Mouse (Mus musculus): ENCODE results near the gene Mad2l1. TPM values are rescaled to one million over a fixed set of nuclear protein-coding genes. Genes with fewer than 3 reads are reported as not detected.

The Mad2l1 gene
- total and polyA plus RNA-seq, 3 experiments: 1.7 to 2.8 (median 2.7) TPM

DNA sequence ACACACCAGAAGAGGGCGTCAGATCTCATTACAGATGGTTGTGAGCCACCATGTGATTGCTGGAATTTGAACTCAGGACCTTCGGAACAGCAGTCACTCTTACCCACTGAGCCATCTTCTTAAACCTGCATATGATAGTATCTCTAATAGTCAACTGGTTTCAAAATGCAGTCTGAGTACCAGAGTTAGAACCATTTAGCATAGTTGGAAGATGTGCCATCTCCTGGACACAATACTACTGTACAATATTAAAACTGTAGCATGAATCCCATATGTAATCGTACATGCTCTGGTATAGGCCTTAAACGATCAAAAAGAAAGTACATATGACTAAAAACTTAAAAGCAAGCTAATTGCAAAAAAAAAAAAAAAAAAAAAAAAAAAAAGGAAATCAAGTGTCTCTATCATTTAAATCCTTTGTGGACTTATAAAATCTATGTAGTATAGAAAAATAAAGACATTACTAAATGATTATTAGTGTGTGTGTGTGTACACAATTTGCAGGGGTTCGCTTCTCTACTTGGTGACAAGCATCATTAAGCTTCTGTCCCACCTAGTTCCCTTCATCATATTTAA is 736 bp upstream of the Mad2l1 start:
- peak overlapping the region; percentile 63 for H3K4me3 ChIP-seq
- no peak overlapping the region for H3K9ac ChIP-seq (ENCODE audit: low read depth, low read length)
- no peaks in the 10 kb centered on the region; the same call in 1 of the 2 replicates for H3K36me3 ChIP-seq (ENCODE audit: control insufficient read depth, insufficient read depth, low read length)
- intact Hi-C loops (cut with DNase I): loop anchor here (2.0 to 10.0 kb wide), 5 partner anchors 630 to 1492 kb away; partner anchors contain the start of gene Smarcad1
- H3K27me3 ChIP-seq (ENCODE audit: control insufficient read depth, insufficient read depth, low read length): no peaks in the 10 kb centered on the region
- peak overlapping the region; percentile 85 for H3K27ac ChIP-seq
- peak; percentile 27; the same call in 1 of the 2 replicates for TF ChIP-seq CTCF (IDR thresholded peaks at IDR 0.05)
- no peak for TF ChIP-seq EP300 (IDR thresholded peaks at IDR 0.05; ENCODE audit: insufficient read depth, low read depth, low read length)
- TF ChIP-seq POLR2A (IDR thresholded peaks at IDR 0.05; ENCODE audit: insufficient read depth, low read depth, low read length): no peak
- no peaks in the 10 kb centered on the region for H3K79me2 ChIP-seq (replicated peaks; ENCODE audit: control insufficient read depth, insufficient read depth, low read length)
- no peaks in the 10 kb centered on the region for H3K4me1 ChIP-seq (ENCODE audit: control insufficient read depth, insufficient read depth, low read length)
- 68% methylated on average over 5 of the region's 5 CpGs for WGBS
- DNase-seq: no peak

DNA sequence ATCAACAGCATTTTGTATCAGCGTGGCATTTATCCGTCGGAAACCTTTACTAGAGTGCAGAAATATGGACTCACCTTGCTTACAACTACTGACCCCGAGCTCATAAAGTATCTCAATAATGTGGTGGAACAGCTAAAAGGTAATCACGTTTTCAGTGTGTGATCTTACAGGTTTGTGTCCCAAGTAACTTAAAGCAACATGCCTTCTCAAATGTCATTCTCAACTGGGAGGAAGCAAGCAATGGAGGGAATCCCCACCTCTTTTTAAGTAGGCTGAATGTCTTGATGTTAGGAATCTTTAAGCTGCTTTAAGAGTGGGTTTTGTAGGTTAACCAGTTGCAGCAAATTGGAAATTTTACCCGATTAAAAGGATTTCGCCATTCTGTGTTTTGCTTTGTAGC is 776 bp downstream of the Mad2l1 start:
- intact Hi-C loops (cut with DNase I): loop anchor here (2.0 to 10.0 kb wide), 2 partner anchors 629 to 731 kb away; no protein-coding TSS in a partner anchor
- H3K27ac ChIP-seq: no peak overlapping the region; the same call in 1 of the 2 replicates

DNA sequence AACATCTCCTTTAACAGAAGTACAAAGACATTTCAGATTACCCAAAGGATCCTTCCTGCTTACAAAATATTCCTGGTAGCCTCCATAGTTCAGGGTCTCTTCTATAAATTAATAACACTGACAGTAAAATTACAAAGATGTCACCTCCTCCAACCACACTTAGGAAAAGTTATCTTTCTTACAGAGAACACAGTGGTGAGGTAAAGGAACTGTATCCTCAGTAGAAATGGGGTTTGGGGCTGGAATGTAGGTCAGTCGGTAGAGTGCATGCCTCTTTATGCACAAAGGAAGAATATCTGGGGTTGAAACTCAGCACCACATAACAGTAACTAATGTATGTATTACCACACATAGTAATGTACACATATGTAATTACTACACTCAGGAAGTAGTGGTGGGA is 24.8 kb downstream of the Mad2l1 start, which contains the start of gene Vmn1r32:
Gene Vmn1r32, minus strand, starts transcription at position 101 of the 400 bp plus-strand sequence.
- TF ChIP-seq EP300 (IDR thresholded peaks at IDR 0.05; ENCODE audit: insufficient read depth, low read depth, low read length) (no peak), CTCF (IDR thresholded peaks at IDR 0.05) (no peak), POLR2A (IDR thresholded peaks at IDR 0.05; ENCODE audit: insufficient read depth, low read depth, low read length) (no peak)
- 68% methylated on average over 1 of the region's 1 CpGs for WGBS
- no peak within 1 kb of the TSS for H3K9ac ChIP-seq (ENCODE audit: low read depth, low read length)

More for the DNA sequence above, 776 bp downstream of the Mad2l1 start:
- Histone ChIP-seq H3K4me3 (peak overlapping the region; percentile 63), H3K36me3 (ENCODE audit: control insufficient read depth, insufficient read depth, low read length) (no peaks in the 10 kb centered on the region; the same call in 1 of the 2 replicates), H3K4me1 (ENCODE audit: control insufficient read depth, insufficient read depth, low read length) (no peaks in the 10 kb centered on the region), H3K9ac (ENCODE audit: low read depth, low read length) (peak overlapping the region; percentile 71; the same call in 1 of the 2 replicates), H3K27me3 (ENCODE audit: control insufficient read depth, insufficient read depth, low read length) (no peaks in the 10 kb centered on the region), H3K79me2 (replicated peaks; ENCODE audit: control insufficient read depth, insufficient read depth, low read length) (no peaks in the 10 kb centered on the region)
- no peak for DNase-seq
- 12% methylated on average over 7 of the region's 7 CpGs for WGBS
- TF ChIP-seq POLR2A (IDR thresholded peaks at IDR 0.05; ENCODE audit: insufficient read depth, low read depth, low read length): no peak
- TF ChIP-seq CTCF (IDR thresholded peaks at IDR 0.05): no peak
- no peak for TF ChIP-seq EP300 (IDR thresholded peaks at IDR 0.05; ENCODE audit: insufficient read depth, low read depth, low read length)

DNA sequence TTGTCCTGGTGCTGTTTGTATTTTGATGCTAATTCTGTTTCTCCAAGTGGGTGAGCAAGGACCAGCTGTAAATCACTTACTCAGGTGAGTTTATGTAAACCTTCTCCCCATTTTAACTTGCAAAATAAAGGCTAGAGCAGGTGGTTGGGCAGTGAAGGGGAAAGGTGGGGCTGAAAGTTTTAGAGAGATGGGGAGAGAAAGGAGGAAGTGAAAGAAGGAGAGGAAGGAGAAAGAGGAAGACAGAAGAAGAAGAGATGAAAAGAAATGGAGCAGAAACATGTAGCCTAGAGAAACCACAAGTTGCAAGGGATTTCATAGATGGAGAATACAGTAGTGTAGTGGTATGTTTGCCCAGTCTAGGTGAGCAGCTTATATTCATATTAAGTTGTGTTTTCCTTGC is 60.6 kb downstream of the Mad2l1 start:
- no peak for DNase-seq
- Histone ChIP-seq H3K36me3 (ENCODE audit: control insufficient read depth, insufficient read depth, low read length) (no peaks in the 10 kb centered on the region), H3K79me2 (replicated peaks; ENCODE audit: control insufficient read depth, insufficient read depth, low read length) (no peaks in the 10 kb centered on the region), H3K4me1 (ENCODE audit: control insufficient read depth, insufficient read depth, low read length) (no peaks in the 10 kb centered on the region), H3K27ac (no peak overlapping the region), H3K27me3 (ENCODE audit: control insufficient read depth, insufficient read depth, low read length) (no peaks in the 10 kb centered on the region), H3K9ac (ENCODE audit: low read depth, low read length) (no peak overlapping the region), H3K4me3 (no peak overlapping the region)
- TF ChIP-seq EP300 (IDR thresholded peaks at IDR 0.05; ENCODE audit: insufficient read depth, low read depth, low read length) (no peak), POLR2A (IDR thresholded peaks at IDR 0.05; ENCODE audit: insufficient read depth, low read depth, low read length) (no peak), CTCF (IDR thresholded peaks at IDR 0.05) (no peak)
- intact Hi-C loops (cut with DNase I): no loop called here

More for the DNA sequence above, 24.8 kb downstream of the Mad2l1 start, which contains the start of gene Vmn1r32:
- Histone ChIP-seq H3K4me3 (no peak within 1 kb of the TSS), H3K27me3 (ENCODE audit: control insufficient read depth, insufficient read depth, low read length) (no peaks in the 10 kb centered on the region), H3K36me3 (ENCODE audit: control insufficient read depth, insufficient read depth, low read length) (no peaks in the 10 kb centered on the region), H3K27ac (no peak within 1 kb of the TSS), H3K4me1 (ENCODE audit: control insufficient read depth, insufficient read depth, low read length) (no peaks in the 10 kb centered on the region), H3K79me2 (replicated peaks; ENCODE audit: control insufficient read depth, insufficient read depth, low read length) (no peaks in the 10 kb centered on the region)
- DNase-seq: no peak
- intact Hi-C loops (cut with DNase I): no loop called here

Other genes starting within 250 kb of the Mad2l1 start
- not detected for gene Vmn1r32, start 24.7 kb downstream of the Mad2l1 start, total RNA-seq (2021)
- gene Vmn1r32, start 24.7 kb downstream of the Mad2l1 start, polyA plus RNA-seq (2012; rRNA removed): not detected in 2 replicates
- not detected for gene Vmn1r33, start 82.9 kb downstream of the Mad2l1 start, total RNA-seq (2021)
- gene Vmn1r33, start 82.9 kb downstream of the Mad2l1 start, polyA plus RNA-seq (2012; rRNA removed): not detected in 2 replicates
- gene Vmn1r34, start 108.5 kb downstream of the Mad2l1 start, total RNA-seq (2021): not detected
- not detected in 2 replicates for gene Vmn1r34, start 108.5 kb downstream of the Mad2l1 start, polyA plus RNA-seq (2012; rRNA removed)
- not detected for gene Vmn1r35, start 150.5 kb downstream of the Mad2l1 start, total RNA-seq (2021)
- gene Vmn1r35, start 150.5 kb downstream of the Mad2l1 start, polyA plus RNA-seq (2012; rRNA removed): not detected in 2 replicates
- gene Vmn1r36, start 183.8 kb downstream of the Mad2l1 start, total RNA-seq (2021): not detected
- not detected in 2 replicates for gene Vmn1r36, start 183.8 kb downstream of the Mad2l1 start, polyA plus RNA-seq (2012; rRNA removed)
- not detected for gene Vmn1r37, start 194.0 kb downstream of the Mad2l1 start, total RNA-seq (2021)
- not detected in 2 replicates for gene Vmn1r37, start 194.0 kb downstream of the Mad2l1 start, polyA plus RNA-seq (2012; rRNA removed)
- not detected for gene Vmn1r38, start 247.2 kb downstream of the Mad2l1 start, total RNA-seq (2021)
- gene Vmn1r38, start 247.2 kb downstream of the Mad2l1 start, polyA plus RNA-seq (2012; rRNA removed): not detected in 2 replicates